Mouse (Mus musculus): ENCODE results near the gene Rif1. TPM values are rescaled to one million over a fixed set of nuclear protein-coding genes. Genes with fewer than 3 reads are reported as not detected.

Gene Rif1
- polyA plus RNA-seq, 2 experiments, result 10.9 to 16.9 TPM

- 68% methylated on average over 2 of the region's 2 CpGs for WGBS (ENCODE audit: insufficient replicate concordance)
- Histone ChIP-seq H3K4me1 (replicated peaks; ENCODE audit: control insufficient read depth in 2 of 2, insufficient read depth in 2 of 2, low read length in 1 of 2) (no peaks in the 10 kb centered on the region), H3K9me3 (ENCODE audit: control insufficient read depth, low read length) (no peaks in the 10 kb centered on the region), H3K27ac (no peak overlapping the region), H3K4me3 (ENCODE audit: insufficient read depth in 1 of 2, low read depth in 2 of 2, low read length in 2 of 2) (no peak overlapping the region), H3K27me3 (ENCODE audit: control insufficient read depth, insufficient read depth, low read length) (no peaks in the 10 kb centered on the region), H3K36me3 (replicated peaks; ENCODE audit: control insufficient read depth, insufficient read depth, low read depth) (no peaks in the 10 kb centered on the region; the same call in 1 of the 2 replicates), H3K4me2 (ENCODE audit: low read depth) (no peak overlapping the region), H3K9ac (replicated peaks) (no peak overlapping the region)
- DNase-seq (ENCODE audit: low read depth in 3 of 3, low spot score in 3 of 3) (no peak), ATAC-seq (ENCODE audit: insufficient read depth) (no peak)
- TF ChIP-seq CTCF (IDR thresholded peaks at IDR 0.05; ENCODE audit: low read depth) (no peak), EP300 (IDR thresholded peaks at IDR 0.05; ENCODE audit: low read depth) (no peak)
Observed at GRCm38 (mm10) chr2:52133351-52133750, 60.7 kb downstream of the Rif1 start.

- Histone ChIP-seq H3K4me3 (ENCODE audit: insufficient read depth in 1 of 2, low read depth in 2 of 2, low read length in 2 of 2) (no peak overlapping the region), H3K4me2 (ENCODE audit: low read depth) (no peak overlapping the region), H3K36me3 (replicated peaks; ENCODE audit: control insufficient read depth, insufficient read depth, low read depth) (no peaks in the 10 kb centered on the region), H3K27ac (no peak overlapping the region), H3K4me1 (replicated peaks; ENCODE audit: control insufficient read depth in 2 of 2, insufficient read depth in 2 of 2, low read length in 1 of 2) (no peaks in the 10 kb centered on the region), H3K9me3 (ENCODE audit: control insufficient read depth, low read length) (no peaks in the 10 kb centered on the region), H3K9ac (replicated peaks) (no peak overlapping the region), H3K27me3 (ENCODE audit: control insufficient read depth, insufficient read depth, low read length) (no peaks in the 10 kb centered on the region)
- ATAC-seq (ENCODE audit: insufficient read depth), result no peak
- 56% methylated on average over 3 of the region's 3 CpGs for WGBS (ENCODE audit: insufficient replicate concordance)
- no peak for DNase-seq (ENCODE audit: low read depth in 3 of 3, low spot score in 3 of 3)
- TF ChIP-seq CTCF (IDR thresholded peaks at IDR 0.05; ENCODE audit: low read depth), result no peak
- no peak for TF ChIP-seq EP300 (IDR thresholded peaks at IDR 0.05; ENCODE audit: low read depth)
Observed at GRCm38 (mm10) chr2:52153064-52153463, 80.4 kb downstream of the Rif1 start.

- no peak overlapping the region for H3K27ac ChIP-seq
- no peaks in the 10 kb centered on the region for H3K9me3 ChIP-seq (ENCODE audit: control insufficient read depth, low read length)
- no peak overlapping the region for H3K4me3 ChIP-seq (ENCODE audit: insufficient read depth in 1 of 2, low read depth in 2 of 2, low read length in 2 of 2)
- TF ChIP-seq EP300 (IDR thresholded peaks at IDR 0.05; ENCODE audit: low read depth) (no peak), CTCF (IDR thresholded peaks at IDR 0.05; ENCODE audit: low read depth) (no peak)
- H3K4me2 ChIP-seq (ENCODE audit: low read depth), result no peak overlapping the region
- no peaks in the 10 kb centered on the region for H3K36me3 ChIP-seq (replicated peaks; ENCODE audit: control insufficient read depth, insufficient read depth, low read depth)
- H3K4me1 ChIP-seq (replicated peaks; ENCODE audit: control insufficient read depth in 2 of 2, insufficient read depth in 2 of 2, low read length in 1 of 2), result no peaks in the 10 kb centered on the region
- H3K9ac ChIP-seq (replicated peaks), result no peak overlapping the region
- no peaks in the 10 kb centered on the region for H3K27me3 ChIP-seq (ENCODE audit: control insufficient read depth, insufficient read depth, low read length)
- no peak for DNase-seq (ENCODE audit: low read depth in 3 of 3, low spot score in 3 of 3)
- ATAC-seq (ENCODE audit: insufficient read depth), result no peak
- 48% methylated on average over 7 of the region's 7 CpGs for WGBS (ENCODE audit: insufficient replicate concordance)
Observed at GRCm38 (mm10) chr2:52169243-52170005, 96.8 kb downstream of the Rif1 start.

Other genes starting within 250 kb of the Rif1 start
- 8.1 and 14.1 TPM in 2 replicates for gene Rbm43, start 137.7 kb upstream of the Rif1 start, polyA plus RNA-seq (2012; rRNA removed)
- 23.2 and 23.7 TPM in 2 replicates for gene Rbm43, start 137.7 kb upstream of the Rif1 start, polyA plus RNA-seq (2014; fragmentation: Nextera tagmentation; extraction: Ambion mirVana)
- 2.3 and 5.1 TPM in 2 replicates for gene Nmi, start 99.3 kb upstream of the Rif1 start, polyA plus RNA-seq (2012; rRNA removed)
- gene Nmi, start 99.3 kb upstream of the Rif1 start, polyA plus RNA-seq (2014; fragmentation: Nextera tagmentation; extraction: Ambion mirVana), result 10.7 and 11.0 TPM in 2 replicates
- gene Tnfaip6, start 34.8 kb upstream of the Rif1 start, polyA plus RNA-seq (2012; rRNA removed), result 0.09 and 0.10 TPM in 2 replicates
- gene Tnfaip6, start 34.8 kb upstream of the Rif1 start, polyA plus RNA-seq (2014; fragmentation: Nextera tagmentation; extraction: Ambion mirVana), result not detected in 2 replicates

Measured in liver, embryonic 14.5 days (tissue).